Mouse (Mus musculus): Measurements from ENCODE around the gene Mafb.

DNA sequence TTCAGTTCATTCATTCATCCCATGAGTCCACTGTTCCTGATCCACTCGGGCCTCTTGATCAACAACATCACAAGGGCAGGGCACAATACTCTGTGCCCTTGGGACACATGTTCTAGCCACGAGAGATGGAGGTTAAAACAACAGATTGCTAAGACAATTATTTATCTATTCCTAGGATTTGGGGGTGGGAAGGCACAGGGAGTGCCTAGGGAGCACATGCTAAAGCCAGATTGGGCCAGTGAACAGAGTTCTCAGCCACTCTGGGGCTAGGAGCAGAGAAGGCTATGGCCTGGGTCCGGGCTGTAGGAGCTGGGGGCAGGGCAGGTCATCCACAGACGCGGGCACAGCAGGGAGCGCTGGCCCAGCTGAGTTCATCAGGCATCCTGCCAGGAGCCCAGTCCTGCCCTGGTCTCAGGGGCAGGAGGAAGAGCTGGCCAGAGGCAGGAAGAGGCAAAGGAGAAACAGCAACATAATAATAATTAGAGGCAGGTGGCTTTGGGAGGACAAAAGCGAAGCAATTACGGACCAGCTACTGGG is 15.8 kb downstream of the Mafb start:
- TF ChIP-seq CTCF (IDR thresholded peaks at IDR 0.05; ENCODE audit: borderline replicate concordance, insufficient read depth, low read length) (no peak), POLR2A (IDR thresholded peaks at IDR 0.05; ENCODE audit: low read depth, low read length) (no peak)

All from embryonic fibroblast, embryonic 13.5 days (primary cell).